Mouse (Mus musculus) c-Kit-negative CD71-positive TER-119-positive erythroid progenitor cells, embryonic 14.5 days (primary cell): ENCODE results near the gene Daam1.
A peak's percentile ranks its signal among the peaks of the same experiment; 100 is the strongest.

Experiments used
- DNase-seq: peaks from one replicate; pipeline ENCODE4 v3.0.0-alpha.2; 2013; ENCODE audit warnings: low read depth, low spot score

Gene Daam1

GRCm38 (mm10) chr12:71932433-71933386 is 101.8 kb downstream of the Daam1 start:
- peak; percentile 82 for DNase-seq

GRCm38 (mm10) chr12:71933989-71934645 is 103.2 kb downstream of the Daam1 start:
- no peak for DNase-seq

GRCm38 (mm10) chr12:71936636-71937035 is 105.8 kb downstream of the Daam1 start:
- DNase-seq, result no peak

GRCm38 (mm10) chr12:71938513-71938912 is 107.6 kb downstream of the Daam1 start:
- DNase-seq, result no peak

GRCm38 (mm10) chr12:71941290-71941689 is 110.4 kb downstream of the Daam1 start:
- DNase-seq, result no peak

- DNase-seq, result no peak
Measured at GRCm38 (mm10) chr12:71943112-71943511, 112.2 kb downstream of the Daam1 start.

GRCm38 (mm10) chr12:71943646-71944045 is 112.8 kb downstream of the Daam1 start:
- DNase-seq, result no peak

- no peak for DNase-seq
Measured at GRCm38 (mm10) chr12:71945844-71946243, 115.0 kb downstream of the Daam1 start.

- DNase-seq, result no peak
Measured at GRCm38 (mm10) chr12:71946448-71946847, 115.6 kb downstream of the Daam1 start.

- DNase-seq, result no peak
Measured at GRCm38 (mm10) chr12:71948972-71949371, 118.1 kb downstream of the Daam1 start.

- no peak for DNase-seq
Measured at GRCm38 (mm10) chr12:71949606-71950005, 118.7 kb downstream of the Daam1 start.

- no peak for DNase-seq
Measured at GRCm38 (mm10) chr12:71950095-71950877, 119.4 kb downstream of the Daam1 start.

- DNase-seq, result no peak
Measured at GRCm38 (mm10) chr12:71954180-71954935, 123.5 kb downstream of the Daam1 start.

GRCm38 (mm10) chr12:71956980-71957379 is 126.1 kb downstream of the Daam1 start:
- no peak for DNase-seq

- no peak for DNase-seq
Measured at GRCm38 (mm10) chr12:71957496-71957895, 126.6 kb downstream of the Daam1 start.

GRCm38 (mm10) chr12:71959351-71959991 is 128.6 kb downstream of the Daam1 start:
- DNase-seq, result no peak

GRCm38 (mm10) chr12:71961671-71962070 is 130.8 kb downstream of the Daam1 start:
- DNase-seq, result no peak

GRCm38 (mm10) chr12:71962616-71963015 is 131.7 kb downstream of the Daam1 start:
- DNase-seq, result no peak

- DNase-seq, result no peak
Measured at GRCm38 (mm10) chr12:71968592-71968991, 137.7 kb downstream of the Daam1 start.

- DNase-seq, result no peak
Measured at GRCm38 (mm10) chr12:71969022-71969421, 138.1 kb downstream of the Daam1 start.

- DNase-seq, result no peak
Measured at GRCm38 (mm10) chr12:71969439-71969838, 138.6 kb downstream of the Daam1 start.
